Mouse (Mus musculus): ENCODE data around the gene Mkrn1.

DNA sequence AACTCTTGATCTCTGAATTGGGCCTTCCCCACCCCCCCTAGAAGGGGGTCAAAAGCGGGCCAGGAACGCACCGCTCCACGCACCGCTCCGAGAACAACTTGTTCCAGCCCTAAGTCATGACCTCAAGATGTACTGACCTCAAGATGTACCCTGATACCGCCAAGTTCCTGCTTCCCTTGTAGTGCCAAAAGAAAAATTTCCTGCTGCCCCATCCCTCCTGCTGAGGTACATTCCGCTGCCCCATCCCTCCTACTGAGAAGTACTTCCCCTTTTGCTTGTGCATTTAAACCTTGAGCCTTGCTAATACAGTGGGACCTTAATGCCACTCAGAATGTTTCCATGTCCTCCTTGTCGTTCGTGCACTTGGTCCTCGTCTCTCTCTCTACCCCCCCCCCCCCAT is 10.5 kb upstream of the Mkrn1 start:
- no peak for TF ChIP-seq CTCF (IDR thresholded peaks at IDR 0.05; ENCODE audit: low read depth, low read length)
- no peak for TF ChIP-seq POLR2A (IDR thresholded peaks at IDR 0.05; ENCODE audit: borderline replicate concordance, low read depth, low read length)

All from bone marrow macrophage, adult 2 months (primary cell).